Mouse (Mus musculus) heart, adult 9 months (tissue): Measurements from ENCODE around the gene Nucb1.
"Not testable (repeated sequence)": the region's sequence is repeated elsewhere in the genome, so short reads cannot be mapped to it uniquely, and the experiment has no call there.

Source experiments
- DNase-seq, 2 experiments: peaks; one replicate each; pipeline ENCODE4 v3.0.0; 2022; ENCODE audit warnings: low spot score in 2 of 2

The Nucb1 gene

DNA sequence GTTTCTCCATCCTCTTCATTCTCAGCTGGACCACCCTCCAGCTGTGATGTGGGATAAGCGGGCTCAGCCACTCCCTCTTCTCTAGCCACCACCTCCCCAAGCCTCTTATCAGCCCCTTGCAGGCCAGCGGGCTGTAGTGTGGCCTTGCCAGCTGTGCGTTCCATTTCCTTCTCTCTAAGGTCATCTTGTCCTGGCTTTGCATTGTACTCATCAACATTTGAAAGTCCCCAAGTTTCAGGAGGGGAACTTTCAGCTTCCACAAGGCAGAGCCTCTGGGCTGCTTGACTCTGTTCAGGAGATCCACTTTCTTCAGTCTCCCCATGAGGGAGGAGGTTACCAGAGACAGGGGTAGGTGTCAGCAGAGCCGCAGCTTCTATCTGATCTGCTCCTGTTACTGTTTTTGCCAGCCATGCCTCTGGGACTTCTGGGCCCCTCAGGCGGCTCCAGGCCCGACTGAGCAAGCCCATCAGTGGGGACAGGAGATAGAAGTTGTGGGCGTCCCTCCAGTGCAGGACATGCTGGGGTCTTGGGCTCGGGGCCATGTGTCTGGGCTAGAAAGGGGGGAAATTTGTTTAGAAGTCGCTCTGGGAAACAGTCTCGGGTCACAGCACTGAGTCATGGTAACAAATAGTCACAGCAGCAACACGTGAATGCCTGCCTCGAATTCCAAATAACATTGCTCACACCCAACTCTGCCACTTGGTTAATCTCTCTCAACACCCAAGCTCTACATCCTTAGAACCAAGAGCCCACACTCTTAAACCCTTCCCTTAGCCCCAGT lies 14.8 kb upstream of the Nucb1 start:
- peak; percentile 67 to 70 for DNase-seq

DNA sequence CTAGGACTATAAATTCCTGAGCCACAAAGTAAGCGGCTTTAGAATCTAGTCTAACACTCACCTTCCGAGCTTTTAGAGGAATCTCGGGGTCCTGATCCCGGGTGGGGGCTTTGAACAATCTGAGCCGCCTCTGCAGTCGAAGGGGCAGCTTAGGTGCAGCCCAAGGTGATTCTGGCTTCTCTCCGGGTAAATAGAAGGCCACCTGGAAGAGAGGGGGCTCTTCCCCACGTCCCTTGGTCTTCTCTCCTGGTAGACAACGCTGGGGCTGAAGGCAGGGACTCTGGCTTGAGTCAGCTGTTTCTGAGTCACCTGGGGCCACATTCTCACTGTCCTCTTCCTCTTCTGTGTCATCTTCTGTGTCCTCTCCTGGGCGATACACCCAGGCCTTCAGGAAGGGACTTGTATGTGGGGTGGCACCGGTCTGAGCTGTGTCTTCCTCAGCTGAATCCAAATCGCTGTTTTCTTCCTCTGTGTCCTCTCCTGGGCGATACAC lies 13.5 kb upstream of the Nucb1 start:
- no peak for DNase-seq

DNA sequence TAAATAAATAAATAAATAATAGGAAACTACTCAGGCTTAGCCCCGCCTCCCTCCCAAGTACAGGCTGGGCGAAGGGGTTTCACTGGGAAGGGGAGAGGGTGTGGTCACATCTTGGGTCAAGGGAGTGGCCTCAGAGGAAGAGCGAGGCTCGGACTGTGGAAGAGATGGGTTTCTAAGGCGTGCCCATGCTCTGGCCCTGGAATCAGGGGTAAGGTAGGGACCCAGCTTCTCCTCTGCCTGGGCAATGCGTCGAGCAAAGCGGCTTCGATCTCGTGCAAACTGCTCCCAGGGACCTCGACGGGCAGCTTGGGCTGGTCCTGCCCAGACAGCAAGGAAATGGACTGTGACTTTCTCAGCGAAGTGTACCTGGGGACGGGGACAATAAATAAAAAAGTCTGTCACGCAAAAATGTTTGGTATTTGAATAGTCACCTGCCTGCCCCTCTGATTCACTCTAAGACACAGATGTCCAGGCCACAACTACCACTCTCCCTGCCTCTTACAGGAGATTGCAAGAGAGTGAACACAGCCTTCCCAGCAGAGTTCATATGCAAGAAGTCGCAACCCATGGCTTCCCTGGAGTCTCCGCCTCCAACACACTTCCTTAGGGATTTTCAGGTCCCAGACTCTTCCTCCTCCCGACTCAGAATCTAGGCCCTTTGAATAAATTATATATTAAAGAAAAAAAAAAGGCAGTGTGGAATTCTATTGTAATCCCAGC lies 12.9 kb upstream of the Nucb1 start:
- no peak for DNase-seq

DNA sequence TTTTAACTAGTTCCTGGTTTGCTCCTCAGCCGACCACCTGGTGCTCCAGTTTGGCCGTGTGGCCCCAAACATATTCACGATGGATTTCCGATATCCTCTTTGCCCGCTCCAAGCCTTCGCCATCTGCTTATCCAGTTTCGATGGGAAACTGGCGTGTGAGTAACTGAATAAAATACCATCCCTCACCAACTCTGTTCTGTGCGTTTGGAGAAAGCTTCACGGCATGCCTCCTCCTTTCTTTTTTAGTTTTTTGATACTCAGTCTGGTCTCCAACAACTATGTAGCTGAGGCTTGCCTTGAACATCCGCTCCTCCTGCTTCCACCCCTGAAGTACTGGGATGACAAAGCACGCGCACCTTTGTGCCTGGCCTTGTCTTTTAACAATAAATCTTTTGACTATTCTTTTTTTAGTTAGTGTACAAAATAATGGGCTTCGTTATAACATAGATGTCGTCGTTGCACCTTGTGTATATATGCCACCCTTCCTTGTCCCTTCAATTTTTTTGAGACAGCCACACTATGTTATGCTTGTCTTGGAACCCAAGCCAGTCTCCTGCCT lies 12.1 kb upstream of the Nucb1 start:
- no peak for DNase-seq

DNA sequence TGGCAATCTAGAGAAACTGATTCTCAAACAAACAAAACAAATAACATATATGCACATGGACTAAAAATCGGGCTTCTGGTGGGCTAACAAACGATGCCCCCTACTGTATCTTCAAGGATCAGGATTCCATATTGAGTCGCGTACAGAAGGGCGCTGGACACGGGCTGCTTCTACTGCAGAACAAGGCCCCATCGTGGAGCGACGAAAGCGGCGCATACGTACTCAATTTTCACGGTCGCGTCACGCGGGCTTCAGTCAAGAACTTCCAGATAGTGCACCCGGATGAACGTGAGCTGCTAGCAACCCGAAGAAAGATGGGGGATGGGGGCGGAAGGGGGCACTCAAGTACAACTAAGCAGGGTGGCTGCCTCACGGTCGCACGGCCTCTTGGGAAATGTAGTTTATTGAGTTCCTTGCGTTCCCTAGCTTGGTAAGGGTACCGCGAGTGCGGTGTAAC lies 11.6 kb upstream of the Nucb1 start:
- peak; percentile 88 to 90 for DNase-seq

DNA sequence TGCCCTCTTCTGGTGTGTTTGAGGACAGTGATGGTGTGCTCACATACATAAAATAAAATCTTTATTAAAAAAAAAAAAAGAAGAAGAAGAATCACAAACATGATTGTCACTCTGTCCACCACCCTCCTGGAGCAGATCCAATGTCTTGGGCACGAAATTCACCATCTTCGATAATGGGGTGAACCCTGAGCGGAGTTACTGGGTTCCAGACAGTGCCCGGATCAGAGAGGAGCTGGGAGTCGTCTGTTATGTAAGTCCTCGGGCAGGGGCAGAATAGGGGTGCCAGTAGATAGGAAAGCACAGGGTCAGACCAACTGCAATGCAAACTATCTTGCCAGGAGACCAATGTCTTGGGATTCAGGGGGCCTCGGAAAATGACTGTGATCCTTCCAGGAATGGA lies 10.4 kb upstream of the Nucb1 start:
- no peak for DNase-seq

DNA sequence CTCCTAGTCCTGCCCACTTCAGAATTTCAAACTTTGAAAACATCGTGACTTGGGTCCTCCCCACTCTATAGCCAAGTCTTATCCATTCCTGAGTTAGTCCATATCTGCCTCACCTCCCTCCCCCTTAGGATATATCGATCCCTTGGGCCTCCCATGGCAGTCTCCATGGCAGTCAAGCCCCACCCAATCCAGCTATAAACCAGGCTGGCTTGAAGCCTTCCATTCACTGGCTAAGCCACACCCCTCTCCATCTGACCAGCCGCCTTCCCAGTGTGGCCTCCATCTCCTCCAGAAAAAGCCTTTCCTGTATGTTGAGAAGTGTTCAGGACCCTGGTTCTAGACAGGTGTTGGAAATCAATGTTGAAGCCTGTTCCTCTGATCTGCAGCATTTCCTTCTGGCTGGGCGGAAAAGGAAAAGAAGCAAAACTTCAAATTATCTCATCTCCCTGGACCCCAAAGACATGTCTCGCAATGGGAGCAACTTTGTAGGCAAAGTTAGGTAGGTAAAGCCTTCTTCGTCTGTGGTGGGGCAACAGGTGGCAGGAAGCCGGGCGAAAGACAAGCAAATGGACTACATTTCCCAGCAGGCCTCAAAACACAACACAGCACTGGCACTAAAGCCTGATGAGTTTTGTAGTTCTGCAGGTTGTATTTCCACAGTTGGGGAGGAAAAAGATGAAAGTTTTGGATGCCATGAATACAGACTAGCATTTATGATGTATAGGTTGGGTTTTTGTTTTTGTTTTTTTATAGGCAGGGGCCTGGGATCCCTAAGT lies 9.3 kb upstream of the Nucb1 start:
- no peak for DNase-seq

DNA sequence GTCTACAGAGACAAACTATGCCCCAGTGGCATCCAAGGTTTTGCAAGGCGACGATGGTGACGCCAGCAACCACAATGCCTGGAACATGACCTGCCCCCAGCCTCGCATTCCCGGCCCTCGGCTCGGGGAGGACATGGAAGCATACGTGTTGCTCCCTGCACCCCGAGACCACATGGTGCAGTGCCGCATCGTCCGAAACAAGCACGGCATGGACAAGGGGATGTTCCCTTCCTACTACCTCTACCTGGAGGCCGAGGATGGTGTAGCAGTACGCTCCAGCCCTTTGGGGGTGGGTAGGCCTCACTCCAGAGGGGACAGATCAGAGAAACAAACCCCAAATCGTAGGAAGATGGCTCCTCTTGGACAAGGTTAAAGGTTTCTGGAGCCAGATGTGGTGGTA lies 8.4 kb upstream of the Nucb1 start:
- no peak for DNase-seq

DNA sequence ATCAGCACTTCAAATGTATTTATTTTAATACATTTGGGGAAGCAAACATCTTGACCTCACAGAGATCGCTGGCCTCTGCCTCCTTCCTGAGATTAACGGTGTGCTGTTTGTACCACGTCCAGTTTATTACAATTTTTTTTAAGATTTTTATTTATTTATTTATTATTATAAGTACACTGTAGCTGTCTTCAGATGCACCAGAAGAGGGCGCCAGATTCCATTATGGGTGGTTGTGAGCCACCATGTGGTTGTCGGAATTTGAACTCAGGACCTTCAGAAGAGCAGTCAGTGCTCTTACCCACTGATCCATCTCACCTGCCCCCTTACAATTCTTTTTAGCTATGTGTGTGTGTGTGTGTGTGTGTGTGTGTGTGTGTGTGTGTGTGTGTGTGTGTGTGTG lies 6.6 kb upstream of the Nucb1 start:
- DNase-seq = not testable (repeated sequence)

DNA sequence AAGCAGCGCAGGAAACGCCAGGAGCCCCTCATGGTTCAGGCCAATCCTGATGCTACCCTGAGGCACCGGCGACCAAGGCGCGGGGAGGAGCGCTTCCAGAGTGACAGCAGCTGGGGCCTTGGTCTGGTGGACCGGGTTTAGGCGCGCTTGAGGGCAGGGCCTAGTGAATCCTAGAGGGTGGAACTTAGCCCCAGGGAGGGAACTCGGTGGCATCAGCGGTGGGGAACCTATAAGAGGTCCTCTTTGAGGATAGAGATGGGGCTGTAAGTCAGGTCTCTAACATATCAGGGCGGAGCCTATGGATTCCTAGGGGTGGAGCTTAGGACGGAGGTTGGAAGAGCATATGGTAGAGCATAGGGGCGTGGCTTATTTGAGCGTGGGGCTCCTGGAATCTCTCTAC lies 5.2 kb upstream of the Nucb1 start:
- DNase-seq = no peak

DNA sequence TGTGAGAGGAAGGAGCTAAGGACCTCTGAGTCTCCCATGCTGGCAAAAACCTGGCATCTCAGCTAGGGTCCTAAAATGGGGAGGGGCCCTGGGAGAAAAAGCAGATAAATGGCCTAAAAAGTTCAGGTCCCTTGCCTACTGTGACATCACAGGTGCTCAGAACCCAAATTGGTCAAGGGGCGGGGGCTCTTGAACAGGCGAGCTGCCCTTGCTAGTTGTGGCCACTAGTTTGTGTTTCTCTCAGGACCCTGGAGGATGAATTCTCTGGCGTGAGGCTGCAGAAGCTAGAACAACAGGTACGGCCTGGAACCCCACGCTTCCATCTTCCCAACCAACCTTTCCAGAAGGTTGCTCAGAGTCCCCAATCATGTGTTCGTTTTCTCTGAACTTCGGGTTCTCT lies 4.2 kb upstream of the Nucb1 start:
- no peak for DNase-seq

DNA sequence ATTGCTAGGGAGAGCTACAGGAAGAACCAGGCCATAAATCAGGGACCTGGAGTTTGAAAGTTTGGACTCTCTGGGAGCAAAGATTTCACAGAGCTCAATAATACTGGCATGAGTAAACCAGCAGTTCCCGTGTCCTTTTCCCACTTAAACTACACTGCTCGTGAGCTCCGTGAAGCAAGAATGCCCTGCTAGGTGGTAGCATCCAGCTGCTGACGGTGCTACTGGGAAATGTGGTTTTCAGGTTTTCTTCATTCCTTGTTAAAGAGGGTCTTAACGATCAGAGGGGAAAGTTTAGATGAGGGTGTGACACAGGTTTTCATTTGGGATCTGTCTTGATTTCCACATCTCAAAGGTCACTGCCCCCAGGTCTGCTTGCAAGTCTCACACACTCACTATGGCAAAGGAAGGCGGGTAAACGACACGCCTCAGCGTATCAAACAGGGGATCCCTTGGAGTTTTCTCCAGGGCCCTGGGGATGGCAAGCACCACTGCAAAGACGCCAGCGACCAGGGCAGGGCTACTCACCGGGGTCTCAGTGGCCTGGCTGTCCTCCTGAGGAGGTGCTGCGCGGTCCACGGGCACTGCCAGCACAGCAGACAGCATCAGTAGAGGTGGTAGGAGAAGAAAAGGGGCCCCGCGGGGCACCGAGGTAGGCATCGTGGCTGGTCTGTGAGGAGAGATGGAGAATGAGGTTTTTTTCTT lies 874 bp downstream of the Nucb1 start:
- DNase-seq = no peak

DNA sequence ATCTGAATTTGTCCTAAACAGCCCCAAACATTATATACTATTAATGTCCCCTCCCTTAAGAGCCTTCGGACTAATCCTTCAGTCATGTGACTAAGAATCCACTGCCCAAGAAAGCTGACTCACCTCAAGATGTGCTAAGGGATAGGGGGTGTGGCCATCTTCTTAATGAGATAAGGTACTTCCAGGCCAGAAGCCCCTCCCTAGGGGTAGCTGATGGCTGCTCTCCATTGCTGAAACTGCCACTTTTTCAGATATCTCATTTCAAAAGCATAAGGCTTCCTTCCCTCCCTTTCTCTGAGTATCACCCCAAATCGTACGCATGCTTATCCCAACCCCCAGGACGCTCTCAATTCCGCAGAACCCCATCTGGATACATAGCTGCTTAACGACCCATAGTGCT lies 1.6 kb downstream of the Nucb1 start:
- no peak for DNase-seq

DNA sequence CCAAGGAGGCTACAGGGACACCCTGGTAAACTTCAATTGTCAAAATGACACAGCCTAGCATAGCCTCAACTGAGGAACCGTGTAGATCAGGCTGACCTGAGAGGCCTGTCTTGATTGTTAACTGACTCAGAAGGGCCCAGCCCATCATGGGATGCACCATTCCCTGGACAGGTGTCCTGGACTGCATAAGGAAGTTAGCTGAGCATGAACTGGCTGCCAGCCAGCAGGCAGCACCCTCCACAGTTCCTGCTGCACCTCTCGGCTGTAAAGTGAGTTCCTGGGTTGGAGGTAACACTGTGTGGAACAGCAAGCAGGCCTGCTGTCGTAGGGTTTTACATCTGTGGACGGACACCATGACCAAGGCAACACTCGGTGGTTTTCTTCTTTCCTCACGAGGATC lies 2.6 kb downstream of the Nucb1 start:
- no peak for DNase-seq

DNA sequence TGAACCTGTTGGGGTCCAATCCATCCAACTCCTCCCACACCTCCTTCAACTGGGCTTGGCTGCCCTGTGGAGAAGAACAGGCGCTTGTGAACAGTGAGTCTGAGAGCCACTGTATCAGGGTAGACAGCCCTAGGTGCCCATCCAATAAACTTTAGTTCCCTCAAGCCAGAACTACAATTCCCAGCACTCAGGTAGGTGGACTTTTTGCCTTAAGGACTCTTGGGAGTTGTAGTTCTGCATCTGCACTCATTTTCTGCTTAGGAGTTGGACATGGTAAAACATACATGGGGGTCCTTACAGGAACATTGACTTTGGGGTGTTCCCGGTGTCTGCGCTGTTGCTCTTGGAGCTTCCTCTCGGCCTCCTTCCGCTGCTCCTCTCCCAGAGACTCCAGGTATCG lies 11.8 kb downstream of the Nucb1 start:
- DNase-seq = no peak

DNA sequence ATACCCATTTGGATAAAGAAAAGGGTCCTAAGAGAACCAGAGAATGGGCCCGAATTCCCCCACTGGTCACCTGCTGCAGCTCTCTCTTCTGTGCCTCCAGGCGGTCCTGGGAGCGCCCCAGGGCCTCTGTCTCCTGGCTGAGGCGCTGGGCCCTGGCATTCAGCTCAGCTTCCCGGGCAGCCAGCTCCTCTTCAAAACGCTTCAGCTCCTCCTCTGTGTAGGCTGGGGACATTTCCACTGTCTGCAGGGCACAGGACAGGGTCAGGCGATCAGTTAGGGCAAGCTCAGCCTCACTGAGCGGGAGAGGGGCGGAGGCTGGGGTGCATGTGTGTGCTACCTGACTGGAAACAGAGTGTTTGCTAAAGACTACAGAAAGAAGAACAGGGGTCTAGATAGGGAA lies 15.7 kb downstream of the Nucb1 start:
- no peak for DNase-seq

DNA sequence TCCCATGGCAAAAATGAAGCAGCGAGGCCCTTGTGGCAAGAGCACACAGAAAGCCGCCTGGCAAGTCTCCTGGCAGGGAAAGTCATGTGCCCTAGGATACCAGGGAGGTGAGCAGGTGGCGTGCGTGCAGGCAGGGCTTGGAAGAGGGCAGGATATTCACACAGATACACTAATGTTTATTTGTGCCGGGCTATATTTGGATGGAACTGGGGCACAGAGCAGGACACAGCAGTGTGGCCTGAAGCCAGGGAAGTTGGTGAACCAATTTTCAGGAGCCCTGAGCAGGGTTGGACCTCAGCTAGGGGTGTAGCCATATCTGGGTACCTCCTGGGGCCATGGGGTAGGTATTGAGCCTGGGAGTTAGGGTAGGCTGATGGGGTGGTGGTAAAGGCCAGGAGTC lies 17.3 kb downstream of the Nucb1 start:
- DNase-seq = peak; percentile 46 to 56

DNA sequence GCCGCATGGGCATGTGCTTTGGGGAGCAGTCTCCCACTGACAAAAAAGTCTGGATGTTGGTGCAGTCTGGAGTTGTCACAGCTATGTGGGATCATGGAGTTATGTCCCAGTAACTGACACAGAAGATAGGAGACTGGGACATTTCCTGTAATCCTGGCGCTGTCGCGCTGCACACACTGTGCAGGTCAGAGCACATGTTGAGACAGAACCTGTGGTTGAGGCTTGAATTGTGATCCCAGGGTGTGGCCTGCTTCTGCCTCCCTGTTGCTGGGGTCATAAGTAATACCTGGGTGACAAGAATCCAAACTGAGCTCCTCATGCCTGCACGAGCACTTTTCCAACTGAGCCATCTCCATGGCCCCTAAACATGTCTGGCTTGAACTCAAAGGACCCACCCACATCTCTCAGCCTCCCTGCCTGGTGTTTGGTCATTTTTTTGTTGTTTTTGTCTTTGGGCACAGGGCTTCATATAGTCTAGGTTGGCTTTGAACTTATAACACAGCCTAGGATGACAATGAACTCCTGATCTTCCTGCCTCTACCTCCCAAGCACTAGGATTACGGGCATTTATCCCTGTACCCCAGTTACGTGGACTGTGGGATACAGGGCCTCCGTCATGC lies 17.9 kb downstream of the Nucb1 start:
- no peak for DNase-seq

DNA sequence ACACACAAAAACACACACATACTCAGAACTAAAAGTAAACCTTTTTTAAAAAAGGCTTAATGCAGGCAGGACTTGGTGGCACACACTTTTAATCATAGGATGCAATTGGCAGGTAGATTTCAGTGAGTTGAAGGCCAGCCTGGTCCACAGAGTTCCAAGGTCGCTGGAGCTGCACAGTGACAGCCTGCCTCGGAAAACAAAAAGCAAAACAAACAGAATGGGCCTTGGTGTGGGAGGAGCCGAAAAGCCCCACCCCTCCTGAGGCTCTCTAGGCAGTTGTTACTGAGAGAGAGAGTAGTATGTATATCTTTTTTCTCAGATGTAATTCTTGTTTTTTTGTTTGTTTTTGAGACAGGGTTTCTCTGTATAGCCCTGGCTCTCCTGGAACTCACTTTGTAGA lies 18.9 kb downstream of the Nucb1 start:
- DNase-seq = no peak

DNA sequence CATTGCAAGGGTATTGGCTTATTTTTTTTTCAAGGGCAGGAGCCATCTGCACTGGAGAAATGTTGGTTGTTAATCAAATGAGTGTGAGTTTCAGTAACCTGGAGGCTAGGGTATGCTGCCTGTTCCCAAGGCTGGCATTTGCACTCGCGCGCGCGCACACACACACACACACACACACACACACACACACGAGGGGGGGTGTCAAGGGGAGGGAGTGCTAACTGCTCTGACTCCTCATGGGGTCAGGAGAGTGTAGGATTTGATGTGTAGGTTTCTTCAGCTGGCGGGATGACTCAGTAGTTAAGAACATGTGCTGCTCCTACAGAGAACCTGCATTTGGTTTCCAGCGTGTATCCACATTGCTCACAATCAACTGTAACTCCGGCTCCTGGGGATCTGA lies 19.4 kb downstream of the Nucb1 start:
- DNase-seq = no peak

DNA sequence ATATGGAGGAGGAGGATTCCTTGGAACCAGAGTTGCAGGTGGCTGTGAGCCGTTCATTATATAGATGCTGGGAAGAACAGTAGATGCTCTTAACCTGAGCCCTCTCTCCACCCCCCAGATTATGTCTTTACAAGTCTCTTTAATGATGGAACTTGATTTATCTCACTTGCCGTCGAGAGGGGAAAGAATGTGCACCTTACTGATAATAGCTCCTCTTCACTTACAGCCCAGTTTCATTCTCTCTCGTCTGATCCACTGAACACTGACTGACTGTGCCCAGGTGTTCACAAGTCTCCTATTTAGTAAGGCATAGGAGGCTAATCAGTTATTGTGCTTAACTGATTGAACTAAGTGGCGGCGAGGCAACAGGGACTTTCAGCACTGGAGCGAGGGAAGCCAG lies 20.6 kb downstream of the Nucb1 start:
- no peak for DNase-seq
